Mouse (Mus musculus) hindlimb bud, embryonic 11.5 days (tissue): ENCODE data around the gene Igf1r.
A peak's percentile ranks its signal among the peaks of the same experiment; 100 is the strongest.

Experiments
- DNase-seq: peaks from one replicate; pipeline ENCODE4 v3.0.0-alpha.2; 2012; ENCODE audit warnings: low read depth, low spot score; ENCODE audit errors: extremely low spot score

Gene Igf1r

DNA sequence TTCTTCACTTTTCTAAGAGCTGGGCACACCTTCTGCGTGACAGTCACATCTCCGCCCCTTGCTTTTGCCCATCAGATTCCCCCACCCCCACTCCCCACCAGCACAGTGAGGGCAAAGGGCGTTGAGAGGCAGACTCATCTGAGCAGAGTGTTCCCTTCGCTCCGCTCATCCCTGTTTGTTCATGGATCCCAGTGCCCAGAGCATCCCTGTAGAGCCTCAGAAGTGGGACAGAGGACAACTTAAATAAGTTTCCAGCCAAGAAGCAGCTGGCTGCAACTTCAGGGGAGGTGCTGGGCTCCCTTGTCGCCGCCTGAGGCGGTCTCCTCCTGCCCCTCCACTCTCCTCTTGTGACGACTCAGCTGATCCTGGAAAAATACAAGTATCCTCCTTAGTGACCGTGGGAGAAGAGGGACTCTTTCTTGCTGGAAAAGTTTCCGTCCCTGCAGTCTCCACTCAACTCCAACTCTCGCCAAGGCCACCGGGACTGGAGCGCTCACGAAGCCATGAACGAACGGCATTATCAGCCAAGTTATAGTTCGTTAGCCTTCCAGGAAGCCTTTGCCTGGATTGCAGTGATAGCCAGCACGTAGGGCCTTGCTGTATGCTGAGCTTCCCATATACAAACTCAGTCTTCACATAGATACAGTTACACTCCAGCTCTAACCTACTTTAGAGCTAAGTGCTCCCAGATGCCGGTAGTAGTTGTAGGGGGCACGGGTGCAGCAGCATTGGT is 162.5 kb downstream of the Igf1r start:
- DNase-seq: no peak

DNA sequence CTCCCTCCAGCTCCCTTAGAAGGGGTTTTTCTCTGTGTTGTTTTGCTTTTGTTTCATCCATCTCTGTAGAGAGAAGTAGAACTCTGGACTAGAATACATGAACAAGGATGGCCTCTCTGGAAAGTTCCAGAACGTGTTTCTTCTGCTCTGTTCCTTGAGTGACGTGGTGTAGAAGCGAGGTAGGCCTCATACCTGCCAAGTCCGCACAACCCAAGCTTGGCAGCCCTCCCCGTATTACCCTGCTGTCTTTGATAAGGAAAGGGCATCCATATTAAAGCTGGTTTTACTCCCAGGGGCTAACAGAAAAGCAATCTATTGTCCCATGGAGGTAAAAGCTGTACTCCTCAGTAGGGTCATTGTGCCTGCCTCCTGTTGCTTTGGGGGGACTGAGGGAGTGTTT is 164.9 kb downstream of the Igf1r start:
- DNase-seq: no peak

GRCm38 (mm10) chr7:68117981-68118380 is 165.4 kb downstream of the Igf1r start:
- DNase-seq: no peak

GRCm38 (mm10) chr7:68119605-68120004 is 167.0 kb downstream of the Igf1r start:
- DNase-seq: no peak

DNA sequence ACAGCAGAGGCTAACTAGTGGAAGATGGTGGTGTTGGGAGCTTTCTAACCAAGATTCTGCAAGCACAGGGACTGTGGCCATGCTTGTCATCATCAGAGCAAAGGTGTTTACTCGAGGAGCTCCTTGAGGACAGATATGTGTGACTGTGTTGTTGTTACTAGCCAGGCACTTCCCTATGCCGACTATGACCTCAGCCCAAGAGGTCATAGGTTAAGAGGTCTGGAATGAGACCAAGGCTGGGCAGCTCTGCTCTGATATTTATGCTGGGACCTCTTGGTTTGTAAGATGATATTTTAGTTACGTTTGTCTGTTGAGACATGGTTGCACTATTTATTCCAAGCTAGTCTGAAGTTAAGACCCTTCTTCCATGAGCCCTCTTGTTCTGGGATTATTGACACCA is 169.8 kb downstream of the Igf1r start:
- DNase-seq: no peak

GRCm38 (mm10) chr7:68125347-68125746 is 172.7 kb downstream of the Igf1r start:
- DNase-seq: no peak

GRCm38 (mm10) chr7:68127799-68128261 is 175.2 kb downstream of the Igf1r start:
- no peak for DNase-seq

GRCm38 (mm10) chr7:68128271-68128674 is 175.6 kb downstream of the Igf1r start:
- no peak for DNase-seq

DNA sequence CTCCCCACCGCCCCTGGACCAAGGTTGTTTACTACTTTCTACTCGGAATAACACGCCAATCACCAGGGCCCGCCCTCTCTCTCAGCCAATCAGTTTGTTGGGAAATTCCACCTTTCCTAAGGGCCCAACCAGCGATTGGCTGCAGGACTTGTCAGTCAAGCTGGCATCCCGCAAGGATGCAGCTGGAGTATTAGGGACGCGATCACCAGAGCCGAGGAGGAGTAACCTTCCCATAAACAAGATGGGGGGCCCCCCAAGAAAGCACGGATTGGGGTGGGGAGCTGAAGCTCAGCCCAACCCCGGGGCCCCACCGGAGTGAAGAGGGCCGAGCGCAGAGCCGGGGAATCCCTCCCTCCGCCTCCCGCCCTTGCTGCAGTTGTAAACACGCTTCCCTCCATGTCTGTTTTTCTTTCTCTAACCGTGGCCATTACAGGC is 176.5 kb downstream of the Igf1r start:
- peak; percentile 99 for DNase-seq

- peak; percentile 97 for DNase-seq
Observed at GRCm38 (mm10) chr7:68129546-68130253, 177.1 kb downstream of the Igf1r start.

DNA sequence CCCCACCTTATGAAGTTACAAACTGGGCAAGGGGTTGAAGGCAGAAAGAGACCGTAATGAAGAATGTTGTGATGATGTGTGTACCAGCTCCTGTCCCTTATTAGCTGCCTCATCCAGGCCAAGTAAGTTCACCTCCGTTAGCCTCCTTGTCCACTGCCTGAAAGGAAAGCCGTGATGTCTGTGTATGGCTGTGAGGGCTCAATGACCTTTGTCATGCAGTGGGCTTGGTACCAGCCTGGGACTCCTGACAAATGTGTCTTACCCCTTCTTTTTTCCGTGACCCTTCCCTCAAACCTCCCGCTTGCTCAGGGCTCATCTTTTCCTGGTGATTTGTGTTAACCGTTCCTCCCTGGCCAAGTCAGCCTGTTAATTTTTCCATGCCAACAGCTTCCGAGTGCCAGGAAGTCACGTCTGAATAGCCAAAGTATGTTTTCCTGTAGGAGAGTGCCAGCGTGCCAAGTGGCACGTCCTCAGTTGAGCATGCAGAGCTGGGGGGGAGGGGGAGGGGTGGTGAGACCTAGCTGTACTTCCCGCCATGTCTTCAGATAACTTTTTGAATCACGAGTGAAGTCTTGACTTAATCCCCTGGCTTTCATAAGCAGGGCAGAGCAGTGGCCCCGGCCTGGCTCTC is 178.4 kb downstream of the Igf1r start:
- DNase-seq: no peak

DNA sequence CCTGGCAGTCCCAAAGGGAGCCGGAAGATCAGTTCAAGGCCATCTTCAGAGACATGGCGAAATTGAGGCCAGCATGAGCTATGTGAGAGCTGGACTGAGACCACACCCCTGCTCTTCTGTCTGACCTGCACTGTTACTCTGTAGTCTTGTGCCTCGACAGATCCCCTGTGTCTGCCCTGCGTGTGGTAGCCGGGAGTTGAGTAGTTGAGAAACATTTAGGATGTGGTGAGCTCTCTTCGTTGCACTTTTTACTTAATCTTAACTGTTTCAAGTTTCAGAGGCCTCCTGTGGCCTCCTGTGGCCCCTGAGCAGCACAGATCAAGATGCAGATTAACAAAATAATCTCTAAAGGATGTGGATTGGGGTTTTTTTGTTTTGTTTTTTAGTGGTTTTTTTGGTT is 181.1 kb downstream of the Igf1r start:
- DNase-seq: no peak

- no peak for DNase-seq
Observed at GRCm38 (mm10) chr7:68134948-68135347, 182.3 kb downstream of the Igf1r start.

DNA sequence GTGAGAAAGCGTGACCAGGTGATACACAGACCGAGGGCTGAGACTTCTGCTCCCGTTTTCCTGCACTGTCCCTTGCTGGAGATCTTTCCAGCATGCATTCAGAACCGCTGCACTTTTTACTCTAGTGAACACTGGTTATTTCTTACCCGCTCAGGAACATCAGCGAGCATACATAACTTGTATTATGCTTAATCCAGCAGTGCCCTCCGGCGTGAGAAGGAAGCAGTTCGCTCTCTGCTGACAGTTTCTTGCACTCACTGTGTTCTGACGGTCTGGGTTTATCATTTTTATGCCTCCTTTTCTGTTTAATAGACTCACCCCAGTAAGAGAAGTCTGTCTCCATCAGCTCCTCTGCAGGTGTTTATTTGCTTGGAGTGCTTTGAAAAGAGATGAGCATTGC is 183.4 kb downstream of the Igf1r start:
- DNase-seq: no peak

GRCm38 (mm10) chr7:68139384-68139783 is 186.8 kb downstream of the Igf1r start:
- DNase-seq: no peak

GRCm38 (mm10) chr7:68140041-68140807 is 187.6 kb downstream of the Igf1r start:
- no peak for DNase-seq

- DNase-seq: no peak
Observed at GRCm38 (mm10) chr7:68144266-68144665, 191.6 kb downstream of the Igf1r start.

GRCm38 (mm10) chr7:68148297-68149048 is 195.8 kb downstream of the Igf1r start:
- DNase-seq: no peak

DNA sequence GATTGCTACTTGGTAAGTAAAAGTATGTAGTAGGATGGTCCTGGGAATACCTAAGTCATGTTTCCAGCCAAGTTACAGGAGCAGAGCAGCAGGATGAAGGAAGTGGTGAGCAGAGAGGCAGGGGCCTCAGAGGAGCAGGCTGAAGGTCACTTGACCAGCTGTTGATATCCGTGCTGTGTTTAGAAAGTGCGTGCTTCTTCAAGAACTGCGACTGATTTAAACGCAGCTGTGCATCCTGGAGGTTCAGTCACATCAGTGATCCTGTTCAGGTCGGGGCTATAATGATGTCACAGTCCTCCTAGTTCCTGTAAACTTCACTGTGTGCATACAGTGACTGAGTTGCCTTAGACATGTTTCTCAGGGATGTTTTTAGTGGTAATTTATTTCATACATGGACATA is 199.3 kb downstream of the Igf1r start:
- DNase-seq: no peak

DNA sequence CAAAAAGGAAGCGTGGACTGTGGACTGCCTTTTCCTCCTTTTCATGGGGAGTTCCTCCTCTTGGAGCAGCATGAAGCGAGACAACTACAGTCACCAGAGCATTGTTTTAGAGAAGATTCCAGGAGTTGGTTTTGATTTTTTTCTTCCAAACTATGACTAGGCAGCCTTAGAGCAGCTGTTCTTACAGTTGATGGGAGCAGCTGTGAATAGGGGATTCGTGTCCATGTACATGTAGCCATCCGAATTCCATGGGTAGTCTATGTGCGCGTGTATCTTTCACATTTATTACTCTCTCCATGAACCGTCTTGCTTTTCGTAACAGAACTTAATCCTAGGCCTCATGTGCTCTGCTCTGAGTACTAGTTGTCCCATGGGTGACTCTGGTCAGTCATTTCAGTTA is 199.8 kb downstream of the Igf1r start:
- no peak for DNase-seq
